ENCODE assay signal across 24 mouse cellular contexts in genomic region chr14:119043765-119044164, GRCm38 (mm10). TPM values are rescaled to one million over a fixed set of nuclear protein-coding genes. Genes with fewer than 3 reads are reported as not detected.
DNase-seq lines count a peak whose midpoint lies in the region; ATAC-seq and TF ChIP-seq lines count a peak whose summit lies in the region.
"Had no signal": no experiment of that assay in that cellular context is flagged by ENCODE, and none has a peak within 500 bp of the region (broad histone marks: within the 10 kb centered on the region; RNA-seq: fewer than 3 reads in every experiment).

No protein-coding gene starts in this region.

- POLR2A ChIA-PET in Patski (lab: Charles Lee) = no interaction called here

- H3K4me1 ChIP-seq in megakaryocyte, embryonic 14.5 days = peaks cover 14% of the 10 kb centered on the region
- H3K4me1 ChIP-seq: embryonic facial prominence, embryonic 10.5 days; hindbrain, embryonic 10.5 days; midbrain, embryonic 13.5 days had no signal

- H3K4me3 ChIP-seq in megakaryocyte, embryonic 14.5 days (replicated peaks) = peak overlapping the region; percentile 69
- H3K4me3 ChIP-seq: embryonic facial prominence, embryonic 10.5 days; heart, adult 2 months; hindbrain, embryonic 10.5 days; midbrain, embryonic 13.5 days had no signal

- ATAC-seq in frontal cortex, adult (ENCODE audit: low TSS enrichment) = 0 out of 2 replicates have a peak, but pooled peaks have one; percentile 41
- ATAC-seq in Patski = no peak
- ATAC-seq: forebrain, embryonic 16.5 days; hindbrain, embryonic 16.5 days; intestine, embryonic 16.5 days; midbrain, embryonic 13.5 days had no signal

- no peaks in the 10 kb centered on the region for H3K27me3 ChIP-seq in Patski
- no peaks in the 10 kb centered on the region for H3K27me3 ChIP-seq in megakaryocyte, embryonic 14.5 days (replicated peaks)
- H3K27me3 ChIP-seq: midbrain, embryonic 13.5 days had no signal

- H3K36me3 ChIP-seq in megakaryocyte, embryonic 14.5 days (replicated peaks; ENCODE audit: low read length) = no peaks in the 10 kb centered on the region

- TF ChIP-seq CTCF in Patski (IDR thresholded peaks at IDR 0.05) = no peak

- no peaks in the 10 kb centered on the region for H3K9me3 ChIP-seq in megakaryocyte, embryonic 14.5 days
- H3K9me3 ChIP-seq: embryonic facial prominence, embryonic 10.5 days; hindbrain, embryonic 10.5 days; midbrain, embryonic 13.5 days had no signal

- in situ Hi-C loops in Patski (cut with MboI; ENCODE audit: low pct_unique_long_range_greater_than_20kb) = no loop called here

- CTCF ChIA-PET in Patski (lab: Charles Lee) = no interaction called here

- no peak for DNase-seq in frontal cortex, postnatal 10 days (ENCODE audit: low spot score in 2 of 2)
- DNase-seq in 3T3-L1 (ENCODE audit: low read depth, low spot score) = peak; percentile 35
- DNase-seq in Patski (ENCODE audit: low read depth, low spot score) = peak; percentile 17
- no peak for DNase-seq in ovary, postnatal 36 days (ENCODE audit: low spot score)
- DNase-seq in testis, postnatal 10 days (ENCODE audit: low spot score) = no peak
- DNase-seq: adrenal gland, postnatal 25 days; cerebellum, adult 9-11 months; gastrocnemius, postnatal 25 days; heart, adult 2 months; kidney, adult 9 months; kidney, postnatal 36 days; layer of hippocampus, postnatal 36 days; lung, postnatal 4 days; retina, postnatal 1 day; right cerebral cortex, postnatal 4 days; thymus, postnatal 36 days had no signal

RNA-seq across cellular contexts. Expression of gene Uggt2, which starts 55.5 kb away (rescaled TPM):
- 18.5 TPM for polyA plus RNA-seq in Patski (2021)
- not detected in 2 replicates for polyA plus RNA-seq in megakaryocyte, embryonic 14.5 days (2012; ENCODE audit: insufficient read depth, low replicate concordance)

Comparison
In these comparisons a context has a peak if more than half of its experiments do, and no peak if none do; other contexts are left out.
1. DNase-seq: peak in 3T3-L1 (single experiment) and Patski (single experiment); none in frontal cortex, postnatal 10 days (0 of 2), ovary, postnatal 36 days (single experiment) and testis, postnatal 10 days (single experiment).
2. RNA of gene Uggt2, which starts 55.5 kb away (polyA plus RNA-seq): 18.5 TPM in Patski (single experiment); not detected in megakaryocyte, embryonic 14.5 days; every median in the first group is over 10 times any median in the second.